Mouse (Mus musculus) neural tube, embryonic 13.5 days (tissue): Measurements from ENCODE around the gene Akap4. TPM values are rescaled to one million over a fixed set of nuclear protein-coding genes. Genes with fewer than 3 reads are reported as not detected.

Experiments
- ATAC-seq: fragments of 200-750 bp; cut with Nextera tagmentation; 2 replicates; pipeline ENCODE4 v1.8.0; 2017; ENCODE audit warnings: low read depth, mild to moderate bottlenecking, moderate TSS enrichment, moderate library complexity
- H3K27ac ChIP-seq: fragments of 300-500 bp; sonication (generic); replicated peaks from 2 replicates; pipeline ENCODE4 v1.5.1; 2015; ENCODE audit warnings: moderate library complexity, mild to moderate bottlenecking, inconsistent platforms
- H3K27me3 ChIP-seq: fragments of 300-500 bp; sonication (generic); 2 replicates; pipeline ENCODE4 v1.6.1; 2015; ENCODE audit warnings: mild to moderate bottlenecking, inconsistent platforms
- H3K36me3 ChIP-seq: fragments of 300-500 bp; sonication (generic); 2 replicates; pipeline ENCODE4 v1.6.1; 2015; ENCODE audit warnings: mild to moderate bottlenecking, inconsistent platforms
- H3K4me1 ChIP-seq: fragments of 300-500 bp; sonication (generic); replicated peaks from 2 replicates; pipeline ENCODE4 v1.6.1; 2015; ENCODE audit warnings: inconsistent platforms
- H3K4me2 ChIP-seq: fragments of 300-500 bp; sonication (generic); 2 replicates; pipeline ENCODE4 v1.6.1; 2015; ENCODE audit warnings: inconsistent platforms, mild to moderate bottlenecking, moderate library complexity
- H3K4me3 ChIP-seq: fragments of 300-500 bp; sonication (generic); 2 replicates; pipeline ENCODE4 v1.5.1; 2015; ENCODE audit warnings: mild to moderate bottlenecking, inconsistent platforms
- H3K9ac ChIP-seq: fragments of 300-500 bp; sonication (generic); 2 replicates; pipeline ENCODE4 v1.6.1; 2015; ENCODE audit warnings: moderate library complexity, mild to moderate bottlenecking, inconsistent platforms
- H3K9me3 ChIP-seq: fragments of 300-500 bp; sonication (generic); 2 replicates; pipeline ENCODE4 v1.6.1; 2016; ENCODE audit warnings: inconsistent platforms
- WGBS: fragments of 180-500 bp; shearing (Covaris S2); methylation state at CpG from one replicate; pipeline ENCODE4 v1.1.7; 2015; 5-methylcytosine and 5-hydroxymethylcytosine counted together
- polyA plus RNA-seq: library from polyadenylated mRNA; unstranded; fragments of >200 nt; fragmentation: Nextera tagmentation; extraction: Ambion mirVana; gene quantifications from 2 replicates; pipeline ENCODE4 v1.2.1, GENCODE M21; 2015

Akap4 gene
- not detected in 2 replicates for polyA plus RNA-seq

- no peak within 1 kb of the TSS for H3K4me3 ChIP-seq
- no peaks in the 10 kb centered on the region for H3K4me1 ChIP-seq
- no peaks in the 10 kb centered on the region for H3K27me3 ChIP-seq
- H3K27ac ChIP-seq: no peak within 1 kb of the TSS
- H3K36me3 ChIP-seq: no peaks in the 10 kb centered on the region
- 94% methylated on average over 1 of the region's 1 CpGs for WGBS
- H3K4me2 ChIP-seq: no peak within 1 kb of the TSS
- ATAC-seq: no peak
- no peaks in the 10 kb centered on the region for H3K9me3 ChIP-seq
- H3K9ac ChIP-seq: no peak within 1 kb of the TSS
Measured at GRCm38 (mm10) chrX:7067219-7067618, at the start of gene Akap4. Akap4 (plus strand) TSS chrX:7067519.

DNA sequence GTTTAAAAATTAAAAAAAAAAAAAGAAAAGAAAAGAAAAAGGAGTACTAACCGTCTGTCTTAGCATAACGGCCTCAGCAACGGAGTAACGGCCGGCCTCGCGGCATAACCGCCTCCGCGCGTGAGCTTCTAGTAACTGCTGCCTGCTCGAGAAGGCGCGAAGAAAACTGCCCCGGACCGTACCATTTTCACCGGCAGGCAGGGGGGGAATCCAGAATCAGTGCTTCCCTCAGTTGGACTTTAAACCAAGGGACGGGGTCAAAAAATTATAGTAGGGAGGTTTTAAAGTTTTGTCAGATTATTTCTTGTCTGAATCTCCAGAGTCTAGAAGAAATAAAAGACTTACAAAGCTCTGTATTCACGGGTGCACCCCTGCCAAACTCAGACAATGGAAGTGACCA, 25.8 kb upstream of the Akap4 start, which contains the start of gene Ccnb3:
TSS of gene Ccnb3 (minus strand) at position 101 of the 400 bp plus-strand sequence.
- H3K4me2 ChIP-seq: no peak within 1 kb of the TSS
- H3K27ac ChIP-seq: no peak within 1 kb of the TSS
- no peak within 1 kb of the TSS for H3K9ac ChIP-seq
- no peak within 1 kb of the TSS for H3K4me3 ChIP-seq
- no peaks in the 10 kb centered on the region for H3K4me1 ChIP-seq
- ATAC-seq: no peak
- no peaks in the 10 kb centered on the region for H3K36me3 ChIP-seq
- 92% methylated on average over 19 of the region's 19 CpGs for WGBS
- no peaks in the 10 kb centered on the region for H3K9me3 ChIP-seq
- no peaks in the 10 kb centered on the region for H3K27me3 ChIP-seq

GRCm38 (mm10) chrX:7057056-7057455, 10.3 kb upstream of the Akap4 start:
- no peak overlapping the region for H3K4me3 ChIP-seq
- no peaks in the 10 kb centered on the region for H3K4me1 ChIP-seq
- H3K4me2 ChIP-seq: no peak overlapping the region
- H3K9ac ChIP-seq: no peak overlapping the region
- H3K27ac ChIP-seq: no peak overlapping the region
- ATAC-seq: no peak
- H3K36me3 ChIP-seq: no peaks in the 10 kb centered on the region
- H3K27me3 ChIP-seq: no peaks in the 10 kb centered on the region
- H3K9me3 ChIP-seq: no peaks in the 10 kb centered on the region

DNA sequence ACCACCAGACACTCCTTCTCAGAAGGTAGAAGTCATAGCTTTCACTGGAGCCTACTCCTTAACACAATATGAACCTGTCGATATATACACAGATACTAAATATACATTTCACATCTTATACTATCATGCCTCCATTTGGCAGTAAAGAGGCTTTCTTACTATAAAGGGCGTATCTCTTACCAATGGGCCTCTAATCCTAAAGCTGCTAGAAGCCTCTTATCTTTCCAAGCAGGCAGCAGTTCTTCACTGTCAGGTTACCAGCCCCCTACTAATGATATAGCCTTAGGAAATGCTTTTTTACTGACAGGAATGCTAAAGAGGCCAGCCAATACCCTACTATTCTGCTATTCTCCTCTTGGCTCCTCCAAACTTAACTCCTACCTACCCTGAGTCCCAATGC, 9.7 kb upstream of the Akap4 start:
- H3K27me3 ChIP-seq: no peaks in the 10 kb centered on the region
- H3K4me3 ChIP-seq: no peak overlapping the region
- H3K9me3 ChIP-seq: no peaks in the 10 kb centered on the region
- no peak overlapping the region for H3K4me2 ChIP-seq
- H3K27ac ChIP-seq: no peak overlapping the region
- H3K36me3 ChIP-seq: no peaks in the 10 kb centered on the region
- no peaks in the 10 kb centered on the region for H3K4me1 ChIP-seq
- 79% methylated on average over 2 of the region's 2 CpGs for WGBS
- H3K9ac ChIP-seq: no peak overlapping the region
- no peak for ATAC-seq

DNA sequence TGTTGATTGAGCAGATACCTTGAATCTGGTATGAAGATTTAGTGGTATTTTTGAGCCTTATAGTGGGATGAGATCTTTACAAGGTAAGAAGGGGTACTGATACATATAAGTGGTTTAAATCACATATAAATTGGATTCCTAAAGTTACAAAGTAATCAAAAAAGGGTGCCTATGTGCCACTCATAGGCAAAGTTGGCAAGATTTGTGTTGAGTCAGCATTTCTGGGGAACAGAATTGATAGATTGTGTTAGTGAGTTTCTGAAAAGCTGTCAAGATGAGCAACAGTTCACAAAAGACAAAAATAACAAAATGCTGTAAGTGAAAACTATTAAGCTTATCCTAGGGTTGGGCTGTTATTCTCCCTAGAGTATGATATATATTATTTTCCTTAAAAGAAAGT, 3.2 kb upstream of the Akap4 start:
- Histone ChIP-seq H3K36me3 (no peaks in the 10 kb centered on the region), H3K9ac (no peak overlapping the region), H3K4me2 (no peak overlapping the region), H3K9me3 (no peaks in the 10 kb centered on the region), H3K27me3 (no peaks in the 10 kb centered on the region), H3K4me3 (no peak overlapping the region), H3K27ac (no peak overlapping the region), H3K4me1 (no peaks in the 10 kb centered on the region)
- ATAC-seq: no peak

DNA sequence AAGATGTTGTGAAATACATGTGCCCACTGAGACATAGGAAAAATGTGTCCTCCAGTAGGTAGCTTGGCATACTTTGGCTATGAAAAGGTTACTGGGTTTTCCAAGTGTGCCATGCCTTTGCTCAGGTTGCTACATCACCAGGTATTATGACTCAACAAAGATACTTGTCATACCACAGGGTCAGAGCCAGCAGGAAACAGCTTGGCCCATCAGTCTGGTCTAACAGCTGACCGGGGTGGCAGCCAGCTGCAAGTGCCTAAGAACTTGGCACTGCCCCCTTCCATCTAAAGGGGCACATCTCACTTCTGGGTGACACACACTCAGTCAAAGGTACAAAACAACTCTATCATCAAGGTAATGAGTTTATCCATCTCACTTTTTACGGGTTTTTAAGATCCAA, 683 bp downstream of the Akap4 start:
- no peaks in the 10 kb centered on the region for H3K36me3 ChIP-seq
- no peak for ATAC-seq
- no peak overlapping the region for H3K4me3 ChIP-seq
- H3K4me2 ChIP-seq: no peak overlapping the region
- H3K4me1 ChIP-seq: no peaks in the 10 kb centered on the region
- H3K27ac ChIP-seq: no peak overlapping the region
- H3K9me3 ChIP-seq: no peaks in the 10 kb centered on the region
- H3K9ac ChIP-seq: no peak overlapping the region
- WGBS: 88% methylated on average over 2 of the region's 2 CpGs
- H3K27me3 ChIP-seq: no peaks in the 10 kb centered on the region

GRCm38 (mm10) chrX:7079820-7080429, 12.6 kb downstream of the Akap4 start:
- WGBS: 84% methylated on average over 6 of the region's 6 CpGs
- H3K27ac ChIP-seq: no peak overlapping the region
- H3K4me3 ChIP-seq: no peak overlapping the region
- no peaks in the 10 kb centered on the region for H3K36me3 ChIP-seq
- no peak for ATAC-seq
- no peaks in the 10 kb centered on the region for H3K4me1 ChIP-seq
- no peaks in the 10 kb centered on the region for H3K27me3 ChIP-seq
- no peak overlapping the region for H3K4me2 ChIP-seq
- H3K9me3 ChIP-seq: no peaks in the 10 kb centered on the region
- H3K9ac ChIP-seq: no peak overlapping the region

- no peak for ATAC-seq
- H3K4me1 ChIP-seq: no peaks in the 10 kb centered on the region
- H3K9me3 ChIP-seq: no peaks in the 10 kb centered on the region
- H3K9ac ChIP-seq: no peak overlapping the region
- H3K27me3 ChIP-seq: no peaks in the 10 kb centered on the region
- no peaks in the 10 kb centered on the region for H3K36me3 ChIP-seq
- 81% methylated on average over 1 of the region's 1 CpGs for WGBS
- no peak overlapping the region for H3K4me2 ChIP-seq
- H3K4me3 ChIP-seq: no peak overlapping the region
- H3K27ac ChIP-seq: no peak overlapping the region
Measured at GRCm38 (mm10) chrX:7085878-7086277, 18.6 kb downstream of the Akap4 start.

DNA sequence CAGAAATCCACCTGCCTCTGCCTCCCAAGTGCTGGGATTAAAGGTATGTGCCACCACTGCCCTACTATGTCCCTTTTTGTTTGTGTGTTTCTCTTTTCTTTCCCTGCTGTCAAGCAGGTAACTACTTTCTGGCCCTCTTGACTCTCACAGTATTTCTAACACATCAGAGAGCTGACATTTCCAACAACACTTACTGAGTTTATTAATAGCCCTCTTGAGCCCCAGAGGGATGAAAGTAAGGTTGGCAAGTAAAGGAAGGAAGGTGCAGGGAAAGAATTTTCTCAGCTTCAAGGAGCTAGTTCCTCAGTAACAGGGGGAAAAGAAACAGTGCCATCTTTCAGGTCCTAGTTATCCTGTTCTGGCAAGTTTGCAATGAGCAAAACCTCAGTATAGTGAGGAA, 23.0 kb downstream of the Akap4 start:
- Histone ChIP-seq H3K27me3 (no peaks in the 10 kb centered on the region), H3K9ac (no peak overlapping the region), H3K4me1 (no peaks in the 10 kb centered on the region), H3K4me3 (no peak overlapping the region), H3K4me2 (no peak overlapping the region), H3K27ac (no peak overlapping the region), H3K36me3 (no peaks in the 10 kb centered on the region), H3K9me3 (no peaks in the 10 kb centered on the region)
- ATAC-seq: no peak

- Histone ChIP-seq H3K4me1 (no peaks in the 10 kb centered on the region), H3K27me3 (no peaks in the 10 kb centered on the region), H3K4me3 (no peak overlapping the region), H3K4me2 (no peak overlapping the region), H3K9ac (no peak overlapping the region), H3K27ac (no peak overlapping the region), H3K36me3 (no peaks in the 10 kb centered on the region), H3K9me3 (no peaks in the 10 kb centered on the region)
- ATAC-seq: no peak
Measured at GRCm38 (mm10) chrX:7102280-7102679, 35.0 kb downstream of the Akap4 start.

- H3K36me3 ChIP-seq: no peaks in the 10 kb centered on the region
- H3K9me3 ChIP-seq: no peaks in the 10 kb centered on the region
- H3K27me3 ChIP-seq: no peaks in the 10 kb centered on the region
- ATAC-seq: no peak
- no peak overlapping the region for H3K4me3 ChIP-seq
- H3K9ac ChIP-seq: no peak overlapping the region
- H3K4me2 ChIP-seq: no peak overlapping the region
- WGBS: 85% methylated on average over 3 of the region's 3 CpGs
- H3K4me1 ChIP-seq: no peaks in the 10 kb centered on the region
- H3K27ac ChIP-seq: no peak overlapping the region
Measured at GRCm38 (mm10) chrX:7114885-7115284, 47.6 kb downstream of the Akap4 start.

GRCm38 (mm10) chrX:7121618-7122280, 54.4 kb downstream of the Akap4 start:
- Histone ChIP-seq H3K4me2 (no peak overlapping the region), H3K36me3 (no peaks in the 10 kb centered on the region), H3K27me3 (no peaks in the 10 kb centered on the region), H3K4me1 (no peaks in the 10 kb centered on the region), H3K9me3 (no peaks in the 10 kb centered on the region), H3K27ac (no peak overlapping the region), H3K4me3 (no peak overlapping the region), H3K9ac (no peak overlapping the region)
- WGBS: 75% methylated on average over 4 of the region's 4 CpGs
- no peak for ATAC-seq
